Mouse (Mus musculus): ENCODE measurements at regions not wholly inside any gene's neighbourhood (a gene's known extent, or its start where the extent isn't known, plus 50 kb on each side); places are given as distances from the start of the nearest gene placed in this dataset.
"Not testable (repeated sequence)": the region's sequence is repeated elsewhere in the genome, so short reads cannot be mapped to it uniquely, and the experiment has no call there.

DNA sequence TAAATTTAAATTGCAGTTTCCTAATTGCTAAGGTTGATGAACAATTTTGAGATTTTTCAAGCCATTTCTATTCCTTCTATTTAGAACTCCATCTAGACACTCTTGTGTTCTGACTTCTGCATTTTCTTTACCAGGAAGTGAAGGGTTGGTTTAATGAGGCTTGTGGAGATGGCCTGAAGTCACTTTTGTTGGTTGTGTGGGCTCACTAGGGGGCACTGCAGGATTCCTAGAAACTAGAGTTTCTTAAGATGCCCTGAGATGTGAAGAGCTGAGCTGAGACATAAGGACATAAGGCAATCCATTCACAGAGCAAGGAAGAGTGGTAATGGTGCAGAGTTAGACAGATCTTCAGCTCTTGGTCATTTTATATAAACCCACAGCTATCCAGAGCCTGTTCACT lies 656.6 kb downstream of the Dad1 start:
- TF ChIP-seq POLR2A (IDR thresholded peaks at IDR 0.05; ENCODE audit: control insufficient read depth, extremely low read depth, insufficient read depth, low read length, poor library complexity); CTCF (IDR thresholded peaks at IDR 0.05; ENCODE audit: borderline replicate concordance, control insufficient read depth, extremely low read depth, insufficient read depth, low read length, poor library complexity): not testable (repeated sequence)
